Mouse (Mus musculus): ENCODE results near the gene Tdrd7.

Tdrd7 gene

GRCm38 (mm10) chr4:45972951-45973350, 7.8 kb downstream of the Tdrd7 start:
- DNase-seq: no peak

GRCm38 (mm10) chr4:45976931-45977667, 12.0 kb downstream of the Tdrd7 start:
- DNase-seq: no peak

GRCm38 (mm10) chr4:45979916-45980315, 14.8 kb downstream of the Tdrd7 start:
- no peak for DNase-seq

GRCm38 (mm10) chr4:45981054-45981453, 15.9 kb downstream of the Tdrd7 start:
- DNase-seq: peak; percentile 15

- DNase-seq: no peak
Measured at GRCm38 (mm10) chr4:45990427-45991135, 25.4 kb downstream of the Tdrd7 start.

GRCm38 (mm10) chr4:45998536-45998935, 33.4 kb downstream of the Tdrd7 start:
- DNase-seq: peak; percentile 83

GRCm38 (mm10) chr4:46008142-46008793, 43.1 kb downstream of the Tdrd7 start:
- DNase-seq: no peak

- no peak for DNase-seq
Measured at GRCm38 (mm10) chr4:46011698-46012097, 46.6 kb downstream of the Tdrd7 start.

- DNase-seq: no peak
Measured at GRCm38 (mm10) chr4:46015605-46016004, 50.5 kb downstream of the Tdrd7 start.

GRCm38 (mm10) chr4:46023021-46023481, 57.9 kb downstream of the Tdrd7 start:
- no peak for DNase-seq

- DNase-seq: peak; percentile 43
Measured at GRCm38 (mm10) chr4:46025893-46026292, 60.8 kb downstream of the Tdrd7 start.

- DNase-seq: no peak
Measured at GRCm38 (mm10) chr4:46028224-46028623, 63.1 kb downstream of the Tdrd7 start.

GRCm38 (mm10) chr4:46028781-46029180, 63.6 kb downstream of the Tdrd7 start:
- DNase-seq: no peak

- no peak for DNase-seq
Measured at GRCm38 (mm10) chr4:46029552-46029951, 64.4 kb downstream of the Tdrd7 start.

- DNase-seq: no peak
Measured at GRCm38 (mm10) chr4:46032448-46032847, 67.3 kb downstream of the Tdrd7 start.

- no peak for DNase-seq
Measured at GRCm38 (mm10) chr4:46033197-46033596, 68.1 kb downstream of the Tdrd7 start.

- no peak for DNase-seq
Measured at GRCm38 (mm10) chr4:46038591-46038891, 73.4 kb downstream of the Tdrd7 start.

GRCm38 (mm10) chr4:46038892-46039751, 74.0 kb downstream of the Tdrd7 start, which contains the start of gene Tmod1:
Tmod1 (plus strand) TSS chr4:46038935.
- peak; percentile 53 for DNase-seq

GRCm38 (mm10) chr4:46039899-46040298, 74.8 kb downstream of the Tdrd7 start:
- DNase-seq: no peak

- no peak for DNase-seq
Measured at GRCm38 (mm10) chr4:46040594-46041192, 75.6 kb downstream of the Tdrd7 start.

GRCm38 (mm10) chr4:46041761-46042504, 76.8 kb downstream of the Tdrd7 start:
- no peak for DNase-seq

GRCm38 (mm10) chr4:46042505-46042850, 77.3 kb downstream of the Tdrd7 start:
- no peak for DNase-seq

All from layer of hippocampus, adult 9-11 months (tissue).